Mouse (Mus musculus): ENCODE data around the gene Chd3.

DNA sequence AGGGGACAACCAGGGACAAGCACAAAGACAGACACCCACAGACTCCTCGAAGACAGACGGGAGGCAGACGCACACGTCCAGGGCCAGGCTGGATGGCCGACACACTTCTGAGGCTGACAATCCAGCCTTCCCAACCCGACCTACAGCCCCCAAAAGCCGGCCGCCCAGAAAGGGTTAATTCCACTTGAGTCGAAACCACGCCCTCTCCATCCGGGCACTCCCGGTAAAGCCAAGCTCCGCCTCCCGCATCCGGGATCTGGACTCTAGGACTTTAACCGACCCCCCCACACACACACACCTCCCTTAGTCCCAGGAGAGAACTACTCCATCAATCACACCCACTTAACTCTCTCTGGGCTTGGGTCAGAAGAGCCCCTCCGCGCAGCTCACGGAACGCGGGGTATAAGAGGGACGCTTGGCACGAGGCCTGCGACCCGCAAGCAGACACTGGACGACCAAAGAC, 41.9 kb upstream of the Chd3 start:
- TF ChIP-seq GATA1 (IDR thresholded peaks at IDR 0.05; ENCODE audit: borderline replicate concordance, low read length) (no peak), CTCF (IDR thresholded peaks at IDR 0.05; ENCODE audit: low read depth, low read length) (no peak), GATA2 (IDR thresholded peaks at IDR 0.05; ENCODE audit: borderline replicate concordance, low read depth, low read length) (no peak), POLR2AphosphoS5 (IDR thresholded peaks at IDR 0.05; ENCODE audit: insufficient replicate concordance, low read depth, low read length) (no peak), TAL1 (conservative IDR thresholded peaks at IDR 0.05; ENCODE audit: low read depth, low read length) (no peak)
